Mouse (Mus musculus) liver, embryonic 14.5 days (tissue): ENCODE measurements around the gene Anxa9.

Experiments
- CTCF ChIP-seq: IDR thresholded peaks from 2 replicates; pipeline ENCODE4 v1.5.1; 2016; ENCODE audit warnings: antibody characterized with exemption, low read depth, control low read depth
- EP300 ChIP-seq: IDR thresholded peaks from 2 replicates; pipeline ENCODE4 v1.6.1; 2016; ENCODE audit warnings: antibody characterized with exemption, low read depth

DNA sequence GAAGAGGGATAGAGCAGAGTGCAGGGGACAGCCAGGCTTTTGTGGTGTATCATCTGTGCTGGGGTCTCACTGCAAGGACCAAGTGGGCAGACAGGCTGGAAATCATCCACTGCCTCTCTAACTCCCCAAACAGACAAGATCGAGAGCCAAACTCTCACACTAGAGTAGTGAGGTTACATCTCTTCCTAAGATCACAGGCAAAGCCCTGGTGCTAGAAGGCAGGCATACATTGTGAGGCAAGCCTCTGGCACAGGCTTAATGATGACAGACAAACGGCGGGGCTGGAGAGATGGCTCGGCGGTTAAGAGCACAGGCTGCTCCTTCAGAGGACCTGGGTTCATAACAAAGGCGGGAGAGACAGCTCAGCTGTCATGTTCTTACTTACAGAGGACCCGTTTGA lies 6.5 kb upstream of the Anxa9 start:
- no peak for TF ChIP-seq CTCF
- TF ChIP-seq EP300: no peak
